Mouse (Mus musculus): ENCODE measurements around the gene AB124611. TPM values are rescaled to one million over a fixed set of nuclear protein-coding genes. Genes with fewer than 3 reads are reported as not detected.
A peak's percentile ranks its signal among the peaks of the same experiment; 100 is the strongest.

AB124611 gene
- polyA plus RNA-seq, 1 experiment from 2014 or later = 6.0 TPM

- ATAC-seq (ENCODE audit: insufficient number of reproducible peaks, insufficient read depth, low FRiP score, low read depth) = no peak
- Histone ChIP-seq H3K4me3 (ENCODE audit: low read depth, low read length) (no peak overlapping the region), H3K27me3 (ENCODE audit: control insufficient read depth, insufficient read depth, low read length) (no peaks in the 10 kb centered on the region), H3K27ac (ENCODE audit: low read length) (no peak overlapping the region), H3K36me3 (ENCODE audit: control insufficient read depth, insufficient read depth, low read length) (peaks cover 23% of the 10 kb centered on the region), H3K9ac (replicated peaks; ENCODE audit: low read depth, low read length) (no peak overlapping the region), H3K9me3 (ENCODE audit: control insufficient read depth, low read depth, low read length) (no peaks in the 10 kb centered on the region), H3K4me1 (ENCODE audit: control insufficient read depth, insufficient read depth, low read length) (no peaks in the 10 kb centered on the region), H3K4me2 (replicated peaks; ENCODE audit: low read depth, low read length) (no peak overlapping the region)
- 93% methylated on average over 16 of the region's 16 CpGs for WGBS
These were observed 28.9 kb upstream of the AB124611 start for GRCm38 (mm10) chr9:21497050-21497542.

- 84% methylated on average over 2 of the region's 2 CpGs for WGBS
- no peaks in the 10 kb centered on the region for H3K9me3 ChIP-seq (ENCODE audit: control insufficient read depth, low read depth, low read length)
- no peak overlapping the region for H3K4me3 ChIP-seq (ENCODE audit: low read depth, low read length)
- ATAC-seq (ENCODE audit: insufficient number of reproducible peaks, insufficient read depth, low FRiP score, low read depth) = no peak
- no peak overlapping the region for H3K9ac ChIP-seq (replicated peaks; ENCODE audit: low read depth, low read length)
- no peak overlapping the region for H3K27ac ChIP-seq (ENCODE audit: low read length)
- H3K4me2 ChIP-seq (replicated peaks; ENCODE audit: low read depth, low read length) = no peak overlapping the region
- H3K27me3 ChIP-seq (ENCODE audit: control insufficient read depth, insufficient read depth, low read length) = no peaks in the 10 kb centered on the region
- peaks cover 24% of the 10 kb centered on the region for H3K36me3 ChIP-seq (ENCODE audit: control insufficient read depth, insufficient read depth, low read length)
- no peaks in the 10 kb centered on the region for H3K4me1 ChIP-seq (ENCODE audit: control insufficient read depth, insufficient read depth, low read length)
These were observed 28.3 kb upstream of the AB124611 start for GRCm38 (mm10) chr9:21497664-21498063.

GRCm38 (mm10) chr9:21498284-21498902 is 27.6 kb upstream of the AB124611 start:
- Histone ChIP-seq H3K36me3 (ENCODE audit: control insufficient read depth, insufficient read depth, low read length) (peaks cover 30% of the 10 kb centered on the region), H3K4me2 (replicated peaks; ENCODE audit: low read depth, low read length) (no peak overlapping the region), H3K4me3 (ENCODE audit: low read depth, low read length) (no peak overlapping the region), H3K27me3 (ENCODE audit: control insufficient read depth, insufficient read depth, low read length) (no peaks in the 10 kb centered on the region), H3K9ac (replicated peaks; ENCODE audit: low read depth, low read length) (no peak overlapping the region), H3K4me1 (ENCODE audit: control insufficient read depth, insufficient read depth, low read length) (no peaks in the 10 kb centered on the region), H3K27ac (ENCODE audit: low read length) (no peak overlapping the region), H3K9me3 (ENCODE audit: control insufficient read depth, low read depth, low read length) (no peaks in the 10 kb centered on the region)
- ATAC-seq (ENCODE audit: insufficient number of reproducible peaks, insufficient read depth, low FRiP score, low read depth) = no peak
- WGBS = 91% methylated on average over 12 of the region's 12 CpGs

GRCm38 (mm10) chr9:21503352-21503751 is 22.6 kb upstream of the AB124611 start:
- Histone ChIP-seq H3K9me3 (ENCODE audit: control insufficient read depth, low read depth, low read length) (no peaks in the 10 kb centered on the region), H3K36me3 (ENCODE audit: control insufficient read depth, insufficient read depth, low read length) (peaks cover 57% of the 10 kb centered on the region), H3K9ac (replicated peaks; ENCODE audit: low read depth, low read length) (no peak overlapping the region), H3K4me3 (ENCODE audit: low read depth, low read length) (no peak overlapping the region), H3K27me3 (ENCODE audit: control insufficient read depth, insufficient read depth, low read length) (no peaks in the 10 kb centered on the region), H3K27ac (ENCODE audit: low read length) (no peak overlapping the region), H3K4me2 (replicated peaks; ENCODE audit: low read depth, low read length) (no peak overlapping the region), H3K4me1 (ENCODE audit: control insufficient read depth, insufficient read depth, low read length) (no peaks in the 10 kb centered on the region)
- ATAC-seq (ENCODE audit: insufficient number of reproducible peaks, insufficient read depth, low FRiP score, low read depth) = no peak
- 93% methylated on average over 8 of the region's 8 CpGs for WGBS

- H3K9ac ChIP-seq (replicated peaks; ENCODE audit: low read depth, low read length) = no peak overlapping the region
- H3K4me1 ChIP-seq (ENCODE audit: control insufficient read depth, insufficient read depth, low read length) = peaks cover 7% of the 10 kb centered on the region; the same call in 1 of the 2 replicates
- H3K27me3 ChIP-seq (ENCODE audit: control insufficient read depth, insufficient read depth, low read length) = no peaks in the 10 kb centered on the region
- no peak overlapping the region for H3K4me3 ChIP-seq (ENCODE audit: low read depth, low read length)
- no peaks in the 10 kb centered on the region for H3K9me3 ChIP-seq (ENCODE audit: control insufficient read depth, low read depth, low read length)
- no peak overlapping the region for H3K4me2 ChIP-seq (replicated peaks; ENCODE audit: low read depth, low read length)
- H3K27ac ChIP-seq (ENCODE audit: low read length) = no peak overlapping the region
- ATAC-seq (ENCODE audit: insufficient number of reproducible peaks, insufficient read depth, low FRiP score, low read depth) = no peak
- peaks cover 49% of the 10 kb centered on the region for H3K36me3 ChIP-seq (ENCODE audit: control insufficient read depth, insufficient read depth, low read length)
These were observed 20.2 kb upstream of the AB124611 start for GRCm38 (mm10) chr9:21505767-21506166.

GRCm38 (mm10) chr9:21507753-21508430 is 18.1 kb upstream of the AB124611 start:
- Histone ChIP-seq H3K4me2 (replicated peaks; ENCODE audit: low read depth, low read length) (no peak overlapping the region), H3K4me3 (ENCODE audit: low read depth, low read length) (no peak overlapping the region), H3K27me3 (ENCODE audit: control insufficient read depth, insufficient read depth, low read length) (no peaks in the 10 kb centered on the region), H3K36me3 (ENCODE audit: control insufficient read depth, insufficient read depth, low read length) (peaks cover 45% of the 10 kb centered on the region), H3K9me3 (ENCODE audit: control insufficient read depth, low read depth, low read length) (no peaks in the 10 kb centered on the region), H3K4me1 (ENCODE audit: control insufficient read depth, insufficient read depth, low read length) (peaks cover 9% of the 10 kb centered on the region; the same call in 1 of the 2 replicates), H3K27ac (ENCODE audit: low read length) (no peak overlapping the region), H3K9ac (replicated peaks; ENCODE audit: low read depth, low read length) (no peak overlapping the region)
- 93% methylated on average over 15 of the region's 15 CpGs for WGBS
- no peak for ATAC-seq (ENCODE audit: insufficient number of reproducible peaks, insufficient read depth, low FRiP score, low read depth)

- no peak for ATAC-seq (ENCODE audit: insufficient number of reproducible peaks, insufficient read depth, low FRiP score, low read depth)
- WGBS = 73% methylated on average over 7 of the region's 7 CpGs
- H3K4me3 ChIP-seq (ENCODE audit: low read depth, low read length) = peak overlapping the region; percentile 61
- no peak overlapping the region for H3K9ac ChIP-seq (replicated peaks; ENCODE audit: low read depth, low read length)
- peaks cover 41% of the 10 kb centered on the region for H3K36me3 ChIP-seq (ENCODE audit: control insufficient read depth, insufficient read depth, low read length)
- H3K4me2 ChIP-seq (replicated peaks; ENCODE audit: low read depth, low read length) = peak overlapping the region; percentile 54
- peaks cover 9% of the 10 kb centered on the region; the same call in 1 of the 2 replicates for H3K4me1 ChIP-seq (ENCODE audit: control insufficient read depth, insufficient read depth, low read length)
- no peaks in the 10 kb centered on the region for H3K9me3 ChIP-seq (ENCODE audit: control insufficient read depth, low read depth, low read length)
- H3K27ac ChIP-seq (ENCODE audit: low read length) = no peak overlapping the region
- H3K27me3 ChIP-seq (ENCODE audit: control insufficient read depth, insufficient read depth, low read length) = no peaks in the 10 kb centered on the region
These were observed 17.0 kb upstream of the AB124611 start for GRCm38 (mm10) chr9:21508871-21509404.

- no peaks in the 10 kb centered on the region for H3K9me3 ChIP-seq (ENCODE audit: control insufficient read depth, low read depth, low read length)
- peak within 1 kb of the TSS; percentile 92 for H3K27ac ChIP-seq (ENCODE audit: low read length)
- ATAC-seq (ENCODE audit: insufficient number of reproducible peaks, insufficient read depth, low FRiP score, low read depth) = peak; percentile 95
- peak within 1 kb of the TSS; percentile 61 for H3K4me3 ChIP-seq (ENCODE audit: low read depth, low read length)
- H3K4me2 ChIP-seq (replicated peaks; ENCODE audit: low read depth, low read length) = peak within 1 kb of the TSS; percentile 54
- peak within 1 kb of the TSS; percentile 46 for H3K9ac ChIP-seq (replicated peaks; ENCODE audit: low read depth, low read length)
- peaks cover 9% of the 10 kb centered on the region; the same call in 1 of the 2 replicates for H3K4me1 ChIP-seq (ENCODE audit: control insufficient read depth, insufficient read depth, low read length)
- peaks cover 32% of the 10 kb centered on the region for H3K36me3 ChIP-seq (ENCODE audit: control insufficient read depth, insufficient read depth, low read length)
- H3K27me3 ChIP-seq (ENCODE audit: control insufficient read depth, insufficient read depth, low read length) = no peaks in the 10 kb centered on the region
- under 1% methylated on average over 44 of the region's 44 CpGs for WGBS
These were observed 15.9 kb upstream of the AB124611 start, which contains the start of gene Tmed1 for GRCm38 (mm10) chr9:21509772-21510688. TSS of gene Tmed1 (minus strand) at chr9:21510252.
